Mouse (Mus musculus) neural tube, embryonic 13.5 days (tissue): ENCODE measurements around the gene Asb6. TPM values are rescaled to one million over a fixed set of nuclear protein-coding genes. Genes with fewer than 3 reads are reported as not detected.

Experiments
- polyA plus RNA-seq: library from polyadenylated mRNA; unstranded; fragments of >200 nt; fragmentation: Nextera tagmentation; extraction: Ambion mirVana; gene quantifications from 2 replicates; pipeline ENCODE4 v1.2.1, GENCODE M21; 2015

Asb6 gene
- polyA plus RNA-seq, 1 experiment from 2014 or later, result 38.2 TPM

Other genes starting within 250 kb of the Asb6 start
- gene Cstad, start 235.3 kb downstream of the Asb6 start, polyA plus RNA-seq, result 0.39 and 0.98 TPM in 2 replicates
- gene 1700001O22Rik, start 26.7 kb downstream of the Asb6 start, polyA plus RNA-seq, result 0.91 and 1.3 TPM in 2 replicates
- 101 and 107 TPM in 2 replicates for gene Ntmt1, start 22.5 kb downstream of the Asb6 start, polyA plus RNA-seq
- gene Prrx2, start 4.6 kb upstream of the Asb6 start, polyA plus RNA-seq, result 1.7 and 4.9 TPM in 2 replicates
- 2.4 and 2.7 TPM in 2 replicates for gene Ptges, start 99.5 kb upstream of the Asb6 start, polyA plus RNA-seq
- gene Tor1b, start 122.6 kb upstream of the Asb6 start, polyA plus RNA-seq, result 14.9 and 16.3 TPM in 2 replicates
- gene Tor1a, start 137.6 kb upstream of the Asb6 start, polyA plus RNA-seq, result 92.3 and 105 TPM in 2 replicates
- 92.3 and 95.2 TPM in 2 replicates for gene BC005624, start 151.9 kb upstream of the Asb6 start, polyA plus RNA-seq
- gene Usp20, start 151.9 kb upstream of the Asb6 start, polyA plus RNA-seq, result 48.9 and 49.6 TPM in 2 replicates